Mouse (Mus musculus) monocyte, adult 5-6 weeks (primary cell): ENCODE measurements around the gene Rplp1. TPM values are rescaled to one million over a fixed set of nuclear protein-coding genes. Genes with fewer than 3 reads are reported as not detected.

Experiments used
- ATAC-seq: fragments of 153-309, 156-312 bp; replicated peaks from 2 replicates; pipeline ENCODE4 v1.8.0; 2017; ENCODE audit warnings: mild to moderate bottlenecking; ENCODE audit not compliant: low TSS enrichment, insufficient number of reproducible peaks, severe bottlenecking, poor library complexity, low FRiP score
- total RNA-seq: library from RNA; stranded (forward); fragments of 200-1000, 200-491, 200-594 nt; gene quantifications from 3 replicates; pipeline ENCODE4 v1.2.3, GENCODE M21; 2017

The Rplp1 gene
- total RNA-seq, 1 experiment from 2014 or later, result 3,679 TPM

DNA sequence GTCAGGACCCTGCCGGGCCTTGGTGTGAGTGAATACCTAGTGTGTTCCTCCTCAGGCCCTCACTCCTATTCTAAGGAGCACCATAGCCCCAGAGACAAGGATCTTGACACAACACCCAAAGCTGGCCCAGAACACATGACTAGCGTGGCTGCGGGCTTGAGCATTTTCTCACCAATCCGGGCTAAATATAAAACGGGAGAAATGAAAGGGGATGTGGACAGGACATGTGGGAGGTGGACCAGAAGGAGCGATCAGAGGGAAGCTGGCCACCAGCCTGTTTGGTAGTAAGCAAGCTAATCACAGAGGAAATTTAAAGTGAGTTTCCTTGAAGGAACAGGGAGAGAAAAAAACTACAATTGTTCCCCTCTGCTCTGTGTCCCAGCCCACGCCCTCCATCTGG, 28.4 kb downstream of the Rplp1 start:
- no peak for ATAC-seq

DNA sequence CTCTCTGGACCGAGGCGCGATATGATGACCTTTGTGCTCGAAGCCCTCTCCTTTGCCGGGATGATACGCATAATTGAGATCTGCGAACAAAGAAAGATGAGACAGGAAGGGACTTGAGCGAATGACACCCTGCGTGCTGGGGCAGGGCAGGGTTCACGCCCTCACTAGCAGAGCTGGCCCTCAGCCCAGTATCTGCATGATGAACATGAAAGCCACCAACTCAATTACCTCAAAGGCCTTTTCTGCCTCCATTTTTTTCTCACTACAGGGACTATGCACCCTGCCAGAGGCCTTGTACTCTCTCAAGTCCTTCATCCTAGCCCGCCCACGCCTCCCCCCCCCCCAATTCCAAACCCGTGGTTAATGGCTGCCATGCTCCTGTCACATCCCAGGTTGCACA, 29.4 kb downstream of the Rplp1 start:
- no peak for ATAC-seq

DNA sequence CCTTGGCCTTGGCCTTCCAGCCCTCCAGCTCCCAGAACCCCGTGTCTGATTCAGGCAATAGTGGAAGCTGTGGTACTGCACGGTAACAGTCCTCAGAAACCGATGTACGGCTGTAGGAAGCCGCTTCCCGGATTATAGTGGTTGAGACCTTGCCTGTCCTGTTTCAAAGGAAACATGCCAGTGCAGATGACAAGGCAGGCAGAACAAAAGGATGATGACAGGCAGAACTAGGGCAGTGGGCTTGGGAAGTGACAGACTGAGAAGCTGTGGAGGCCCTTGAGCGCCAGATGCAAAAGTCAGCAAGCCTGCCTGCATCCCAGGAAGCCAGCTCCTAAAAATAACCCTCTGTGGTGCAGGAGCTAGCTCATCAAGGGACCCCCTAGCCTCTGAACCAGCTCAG, 30.0 kb downstream of the Rplp1 start:
- no peak for ATAC-seq

DNA sequence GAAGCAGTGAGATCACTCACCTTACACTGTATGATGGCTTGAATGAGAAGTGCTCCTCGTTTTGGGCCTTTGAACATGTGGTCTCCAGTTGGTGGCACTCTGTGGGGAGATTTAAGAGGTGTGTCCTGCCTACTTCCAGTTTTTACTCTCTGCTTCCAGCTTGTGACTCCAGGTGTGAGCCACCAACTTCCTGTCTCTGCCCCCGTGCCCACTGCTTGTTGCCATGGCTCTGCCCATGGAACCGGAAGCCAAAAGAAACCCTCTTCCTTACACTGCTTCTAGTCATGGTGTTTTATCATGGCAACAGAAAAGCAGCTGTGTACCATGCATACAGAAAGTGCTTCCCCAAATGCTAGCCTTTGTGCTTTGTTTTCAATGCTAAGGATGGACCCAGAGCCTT, 32.2 kb downstream of the Rplp1 start:
- no peak for ATAC-seq

DNA sequence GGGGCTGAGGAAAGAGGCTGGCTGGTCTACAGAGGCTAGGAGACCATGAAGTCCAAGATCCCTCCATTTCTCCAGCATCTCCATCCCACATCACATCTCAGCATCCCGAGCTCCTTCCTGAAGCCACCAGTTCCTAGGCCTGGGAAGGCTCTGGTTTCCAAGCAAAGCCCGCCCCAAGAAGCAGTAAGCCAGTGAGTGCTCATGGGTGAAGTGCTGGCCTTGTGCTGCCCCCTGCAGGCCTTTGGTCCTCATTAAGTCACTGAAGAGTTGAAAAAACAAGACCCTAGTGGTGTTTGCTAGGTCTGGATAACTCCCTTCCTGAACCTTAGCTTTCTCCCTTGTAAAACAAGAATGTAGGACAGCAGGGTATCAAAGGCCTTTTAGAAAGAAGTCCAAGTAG, 35.5 kb downstream of the Rplp1 start:
- no peak for ATAC-seq

DNA sequence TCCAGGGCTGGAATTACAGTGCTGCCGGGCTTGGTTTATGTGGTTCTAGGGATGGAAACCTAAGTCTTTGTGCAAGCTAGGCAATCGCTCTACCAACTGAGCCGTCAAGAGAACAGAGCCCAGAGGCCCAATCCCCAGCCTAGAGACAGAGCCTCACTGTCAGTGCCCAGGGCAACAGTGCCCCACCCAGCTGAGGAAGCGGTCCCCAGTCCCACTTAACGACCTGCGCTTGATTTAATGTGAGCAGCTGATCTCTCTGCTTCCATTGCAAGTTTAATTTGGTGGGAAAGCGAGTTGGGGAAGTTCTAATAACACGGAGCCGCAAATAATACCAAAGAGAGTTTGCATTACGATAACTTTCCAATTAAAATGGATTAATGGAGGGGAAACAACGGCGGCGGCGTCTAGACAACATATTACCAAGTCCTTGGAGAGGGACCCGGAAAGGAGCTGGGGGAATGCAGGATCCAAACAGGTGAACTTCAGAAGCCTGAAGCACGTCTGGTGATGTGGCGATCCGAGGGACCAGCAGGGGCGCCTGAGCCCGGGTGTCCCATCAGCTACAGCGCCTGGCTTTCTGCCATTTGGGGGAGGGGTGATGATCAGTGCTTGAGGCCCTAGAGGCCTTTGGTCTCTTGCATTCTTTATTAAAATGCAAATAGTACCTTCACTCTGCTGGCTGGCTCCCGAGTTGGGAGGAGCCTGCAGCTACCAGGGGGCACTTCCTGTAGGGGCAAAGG, 36.8 kb downstream of the Rplp1 start:
- ATAC-seq, result no peak

DNA sequence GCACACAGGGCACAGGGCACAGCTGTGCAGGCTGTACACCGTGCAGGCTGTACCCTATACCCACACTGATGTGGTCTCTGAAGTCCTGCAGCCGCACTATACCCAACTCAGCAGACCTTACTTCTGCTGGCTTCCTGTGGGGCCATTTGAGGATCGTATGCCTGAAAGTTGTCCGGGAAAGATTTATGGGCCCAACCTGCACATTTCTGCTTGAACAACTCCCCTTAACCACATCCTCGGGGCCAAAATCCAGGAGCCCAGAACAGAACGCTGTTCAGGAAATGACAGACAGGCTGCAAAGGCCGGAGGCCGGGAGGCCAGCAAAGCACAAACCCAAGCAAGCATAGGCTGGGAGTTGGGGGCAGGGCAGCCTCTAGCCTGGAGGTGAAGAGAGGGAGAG, 41.0 kb downstream of the Rplp1 start:
- ATAC-seq, result no peak

DNA sequence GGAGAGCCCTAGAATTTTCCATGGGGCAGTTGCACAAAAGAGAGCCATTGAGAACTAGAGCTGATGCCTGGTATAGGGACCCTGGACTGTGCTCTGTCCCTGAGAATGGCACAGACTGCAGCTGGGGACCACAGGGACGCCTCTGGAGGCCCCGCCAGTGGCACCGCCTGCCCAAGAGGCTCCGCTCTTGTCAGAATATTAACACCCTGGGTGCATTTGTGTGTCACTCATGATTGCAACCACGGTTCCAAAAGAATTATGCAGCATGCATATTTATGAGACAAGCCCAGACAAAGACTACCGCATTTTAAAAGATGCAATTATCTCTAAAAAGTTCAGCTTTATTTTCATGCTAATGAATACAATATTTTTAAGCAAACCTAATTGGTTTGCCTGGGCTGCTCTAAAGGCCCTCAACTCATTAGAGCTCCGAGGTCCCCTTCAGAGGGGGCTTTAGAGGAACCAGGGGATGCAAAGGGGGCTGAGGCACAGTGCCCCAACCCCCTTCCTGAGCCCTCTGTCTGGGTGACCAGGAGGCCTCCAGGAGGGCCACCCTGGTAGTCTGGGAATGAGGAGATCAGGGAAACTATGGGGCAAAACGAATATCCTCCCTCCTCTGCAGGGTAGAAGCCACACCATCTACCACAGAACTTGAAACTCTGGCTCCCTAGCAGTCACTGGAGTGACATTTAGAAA, 41.9 kb downstream of the Rplp1 start:
- no peak for ATAC-seq

DNA sequence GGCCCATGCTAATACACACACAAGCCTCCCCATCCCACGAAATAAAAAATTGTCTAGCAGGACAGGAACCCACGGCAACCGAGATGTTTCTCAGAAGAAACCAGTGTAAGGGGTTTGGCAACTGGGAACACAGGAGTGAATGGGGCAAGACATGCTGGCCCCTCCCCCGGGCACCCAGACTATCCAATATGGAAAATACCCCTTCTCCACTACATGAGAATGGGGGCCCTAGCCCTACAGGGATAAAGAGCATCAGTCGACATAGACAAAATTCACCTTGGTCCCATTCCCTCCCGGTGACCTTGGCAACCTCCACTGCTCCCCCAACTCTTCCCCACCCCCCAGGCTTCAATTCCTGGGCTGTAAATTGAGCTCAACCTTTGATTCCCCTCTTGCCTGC, 42.5 kb downstream of the Rplp1 start:
- ATAC-seq, result no peak

DNA sequence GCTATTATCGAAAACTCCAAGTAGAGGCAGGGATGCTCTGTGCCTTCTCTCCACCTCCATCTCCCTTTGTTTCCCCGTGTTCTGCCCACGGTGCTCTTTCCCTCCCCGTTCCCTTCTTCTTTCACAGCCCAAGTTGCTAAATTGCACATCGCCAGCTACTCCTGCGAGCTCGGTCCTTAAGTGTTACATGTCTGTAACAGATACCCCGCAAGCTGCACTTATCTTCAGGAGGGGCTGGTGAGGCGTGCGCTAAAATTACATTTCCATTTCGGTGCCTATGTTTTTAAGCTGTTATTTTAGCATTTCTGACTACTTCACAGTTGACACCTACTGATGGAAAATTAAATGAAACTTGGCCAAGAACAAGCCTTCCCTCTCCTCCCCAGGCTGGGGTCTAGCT, 46.7 kb downstream of the Rplp1 start:
- no peak for ATAC-seq

Other genes starting within 250 kb of the Rplp1 start
- gene Kif23, start 32.2 kb upstream of the Rplp1 start, total RNA-seq, result 28.8 to 78.3 TPM (median 41.1 TPM) in 3 replicates
- 0.49 to 0.76 TPM in 2 of 3 replicates, not detected in the other for gene Paqr5, start 112.3 kb upstream of the Rplp1 start, total RNA-seq
- gene Glce, start 208.1 kb upstream of the Rplp1 start, total RNA-seq, result 7.7 to 9.7 TPM (median 8.2 TPM) in 3 replicates